Mouse (Mus musculus) megakaryocyte progenitor cell, adult 5-6 weeks (primary cell): ENCODE data around the gene Fbln2. TPM values are rescaled to one million over a fixed set of nuclear protein-coding genes. Genes with fewer than 3 reads are reported as not detected.

ENCODE experiments used
- ATAC-seq: replicated peaks from 2 replicates; pipeline ENCODE4 v1.8.0; 2016; ENCODE audit warnings: mild to moderate bottlenecking, moderate TSS enrichment, inconsistent platforms; ENCODE audit not compliant: poor library complexity
- total RNA-seq, 2 experiments: library from RNA; stranded (forward) in 1 of 2; stranded (reverse) in 1 of 2; fragments of 157-497, 149-512 nt in 1 of 2; fragments of 200-1000 nt in 1 of 2; gene quantifications; 2 replicates each; pipeline versions ENCODE4 v1.2.3 to v1.2.4; 2015 to 2017

Gene Fbln2
- total RNA-seq, 2 experiments from 2014 or later: not detected

DNA sequence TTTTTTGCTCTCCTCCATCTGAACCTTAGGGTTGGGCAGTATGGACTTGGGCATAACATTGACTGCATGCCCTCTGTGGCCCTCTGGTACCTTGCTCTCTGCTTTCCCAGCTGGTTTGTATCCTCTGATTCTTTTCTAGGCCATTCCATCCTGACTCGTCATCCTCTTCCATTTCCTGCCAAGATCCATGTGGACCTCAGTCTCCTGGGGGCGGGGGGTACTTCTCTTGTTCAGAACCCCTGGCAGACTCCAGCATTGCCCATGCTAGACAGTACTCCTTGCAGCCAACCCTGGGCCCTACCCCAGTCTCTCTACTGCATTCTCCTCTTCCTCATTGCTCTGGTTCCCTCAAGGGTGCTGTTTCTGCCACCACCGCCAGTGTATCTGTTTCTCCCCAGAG is 19.8 kb upstream of the Fbln2 start:
- ATAC-seq: no peak

DNA sequence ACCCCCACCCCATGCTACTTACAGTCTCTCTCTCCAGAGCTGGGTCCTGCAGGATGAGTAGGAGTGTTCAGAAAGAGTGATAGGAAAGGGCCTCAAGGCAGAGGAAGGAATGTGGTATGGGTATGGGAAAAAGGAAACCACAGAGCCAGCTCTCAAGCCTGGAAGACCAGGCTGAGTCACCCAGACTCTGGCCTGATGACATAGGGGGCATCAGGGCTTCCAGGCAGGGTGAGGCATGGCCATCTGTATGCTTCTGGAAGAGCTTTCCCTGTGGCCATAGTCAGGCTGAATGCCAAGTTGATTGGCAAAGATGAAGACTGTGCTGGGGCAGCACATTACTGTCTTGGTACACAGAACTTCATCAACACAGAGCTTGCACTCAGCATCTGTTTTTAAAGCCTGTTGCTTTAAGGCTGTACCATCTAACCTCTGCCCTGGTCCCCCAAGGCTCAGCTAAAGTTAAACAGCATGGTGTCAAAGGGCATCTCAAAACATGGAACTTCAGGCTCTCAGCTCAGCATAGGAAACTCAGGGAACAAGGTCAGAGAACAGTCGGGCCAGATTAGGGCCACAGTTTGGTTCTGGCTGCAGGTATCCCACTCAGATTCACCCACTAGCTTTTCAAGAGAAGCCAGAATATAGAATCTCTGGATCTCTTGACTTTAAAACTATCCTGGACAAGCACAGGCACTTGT is 19.3 kb upstream of the Fbln2 start:
- no peak for ATAC-seq

DNA sequence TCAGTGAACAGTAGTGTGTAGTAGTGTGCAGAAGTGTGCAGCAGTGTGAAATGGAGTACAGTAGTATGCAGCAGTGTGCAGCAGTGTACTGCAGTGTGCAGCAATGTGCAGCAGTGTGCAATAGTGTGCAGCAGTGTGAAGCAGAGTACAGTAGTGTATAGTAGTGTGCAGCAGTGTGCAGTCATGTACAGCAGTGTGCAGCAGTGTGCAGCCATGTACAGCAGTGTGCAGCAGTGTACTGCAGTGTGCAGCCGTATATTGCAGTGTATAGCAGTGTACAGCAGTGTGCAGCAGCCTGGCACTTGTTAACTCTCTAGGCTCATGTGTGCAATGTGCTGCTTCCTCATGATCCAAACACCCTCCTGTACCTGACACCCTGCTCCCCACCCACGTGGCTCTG is 13.8 kb upstream of the Fbln2 start:
- ATAC-seq: no peak

DNA sequence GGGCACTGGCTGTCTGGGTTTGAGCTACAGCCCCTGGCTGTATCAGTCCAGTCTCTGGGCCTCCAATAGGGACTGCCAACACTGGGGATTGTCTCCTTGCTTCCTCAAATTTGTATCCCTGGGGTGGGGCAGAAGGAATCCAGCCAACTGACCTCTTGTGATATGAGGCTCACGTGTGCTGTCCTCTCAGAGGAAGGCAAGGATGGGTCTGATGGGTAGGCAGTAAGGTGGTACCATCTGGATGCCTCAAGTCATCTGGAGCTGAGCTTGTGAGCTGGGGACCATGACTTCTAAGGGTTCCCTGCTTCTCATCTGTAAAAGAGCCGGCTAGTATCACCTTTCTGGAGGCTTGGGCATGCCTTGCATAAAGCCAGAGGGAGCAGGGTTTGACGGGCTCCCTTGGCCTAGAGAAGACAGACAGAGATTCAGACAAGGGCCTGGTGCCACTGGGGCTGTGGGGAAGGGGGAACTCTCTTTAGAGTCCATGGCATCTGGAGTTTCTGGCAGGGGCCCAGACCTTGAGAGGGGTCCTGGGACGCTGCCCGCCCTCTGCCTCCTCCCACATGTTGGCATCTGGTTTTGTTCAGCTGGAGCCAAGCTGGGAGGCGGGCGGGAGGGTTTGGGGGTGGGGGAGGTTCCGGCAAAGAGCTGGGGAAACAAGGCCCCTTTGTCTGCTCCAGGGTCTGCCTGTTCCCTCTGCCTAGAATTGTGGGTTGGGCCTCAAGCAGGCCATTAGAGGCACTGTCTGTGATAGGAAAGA is 11.6 kb upstream of the Fbln2 start:
- no peak for ATAC-seq

DNA sequence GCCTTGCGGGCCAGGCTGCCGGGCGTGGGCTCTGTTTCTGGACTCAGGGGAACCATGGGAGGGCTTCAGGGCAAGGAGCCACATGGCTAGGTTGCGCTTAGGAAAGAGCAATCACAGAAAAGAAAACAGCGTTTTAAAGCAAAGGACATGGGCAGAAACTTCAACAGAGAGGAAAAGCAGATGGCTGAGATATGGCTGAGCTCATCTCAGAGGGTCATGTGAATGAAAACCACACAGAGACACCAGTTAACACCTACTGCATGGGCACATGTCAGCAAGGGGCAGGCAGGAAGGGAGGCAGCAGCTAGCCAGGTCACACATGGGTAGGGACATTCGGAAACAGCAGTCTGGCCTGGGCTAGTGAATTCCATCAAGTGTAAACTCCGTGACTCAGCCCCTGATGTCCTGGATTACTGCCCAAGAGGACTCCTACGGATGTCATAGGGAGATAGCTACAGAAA is 10.3 kb upstream of the Fbln2 start:
- ATAC-seq: no peak

DNA sequence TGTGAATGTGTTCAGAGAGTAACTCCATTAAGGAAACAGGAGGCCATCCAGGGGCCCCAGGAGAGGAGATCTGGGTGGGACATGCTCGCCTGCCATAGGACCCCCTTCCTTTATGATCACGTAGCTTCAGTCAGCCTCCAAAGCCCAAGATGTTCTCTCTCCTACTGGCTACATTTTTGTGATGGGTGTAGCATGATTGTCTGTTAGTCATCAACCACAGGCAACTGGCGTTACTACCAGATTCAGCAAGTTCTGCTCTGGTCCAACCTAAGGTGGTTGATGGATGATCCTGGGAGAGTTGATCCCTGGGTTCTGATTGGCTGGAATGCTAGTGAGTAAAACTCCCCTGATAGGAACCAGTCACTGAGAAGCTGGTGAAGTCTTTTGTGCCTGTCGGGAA is 9.7 kb upstream of the Fbln2 start:
- ATAC-seq: no peak

DNA sequence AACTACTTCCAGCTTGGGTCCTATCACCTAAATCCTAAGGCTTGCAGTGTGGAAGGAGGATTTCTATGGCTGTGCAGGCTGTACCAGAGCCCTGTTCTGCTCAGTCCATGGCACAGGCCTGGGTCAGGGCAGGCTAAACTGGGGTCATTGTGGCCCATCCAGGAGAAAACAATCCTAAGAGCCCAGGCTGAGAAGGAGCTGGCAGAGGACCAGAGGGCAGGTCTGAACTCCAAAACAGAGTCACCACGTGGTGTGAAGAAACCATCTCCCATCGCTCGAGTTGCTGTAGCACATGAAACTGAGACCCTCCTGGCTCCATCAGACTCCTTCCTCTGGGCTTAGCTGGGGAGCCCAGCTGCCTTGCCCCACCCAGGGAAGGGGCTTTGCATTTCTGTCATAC is 6.9 kb upstream of the Fbln2 start:
- no peak for ATAC-seq

DNA sequence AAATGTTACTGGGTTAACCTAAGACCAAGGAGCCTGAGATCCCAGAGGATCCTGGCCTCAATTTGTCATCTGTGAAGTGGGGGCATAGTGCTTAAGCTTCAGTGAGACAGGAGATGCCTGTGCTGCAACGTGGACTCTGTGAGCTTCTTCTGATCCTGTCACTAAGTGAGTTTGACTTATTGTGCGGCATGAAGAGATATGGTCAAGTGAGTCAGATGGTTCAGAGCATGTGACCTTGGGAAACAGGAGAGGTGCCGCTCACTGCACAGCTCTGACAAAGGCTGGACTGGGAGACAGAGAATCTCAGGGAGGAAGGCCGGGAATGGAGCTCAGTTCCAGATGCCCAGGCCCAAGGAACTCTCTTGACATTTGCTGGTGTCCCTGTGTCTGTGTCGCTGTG is 6.5 kb upstream of the Fbln2 start:
- no peak for ATAC-seq

DNA sequence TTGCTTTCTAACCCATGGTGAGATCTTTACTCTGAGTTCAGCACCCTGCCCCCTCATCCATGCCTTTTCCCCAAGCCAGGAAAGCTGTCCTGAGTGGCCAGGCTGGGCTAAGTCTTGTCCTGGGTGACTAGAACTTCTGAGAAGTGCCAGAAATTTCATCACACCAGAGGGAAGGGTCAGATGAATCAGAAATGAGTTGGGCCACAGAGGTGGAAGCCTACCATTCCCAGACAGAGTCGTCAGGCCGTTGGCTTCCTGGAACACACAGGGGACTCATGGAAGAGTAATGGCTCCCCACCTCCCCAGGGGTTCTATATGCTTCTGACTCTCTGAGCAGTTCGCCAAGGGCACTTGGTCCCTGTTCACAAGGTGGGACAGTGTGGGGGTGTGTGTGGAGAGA is 4.8 kb upstream of the Fbln2 start:
- no peak for ATAC-seq

DNA sequence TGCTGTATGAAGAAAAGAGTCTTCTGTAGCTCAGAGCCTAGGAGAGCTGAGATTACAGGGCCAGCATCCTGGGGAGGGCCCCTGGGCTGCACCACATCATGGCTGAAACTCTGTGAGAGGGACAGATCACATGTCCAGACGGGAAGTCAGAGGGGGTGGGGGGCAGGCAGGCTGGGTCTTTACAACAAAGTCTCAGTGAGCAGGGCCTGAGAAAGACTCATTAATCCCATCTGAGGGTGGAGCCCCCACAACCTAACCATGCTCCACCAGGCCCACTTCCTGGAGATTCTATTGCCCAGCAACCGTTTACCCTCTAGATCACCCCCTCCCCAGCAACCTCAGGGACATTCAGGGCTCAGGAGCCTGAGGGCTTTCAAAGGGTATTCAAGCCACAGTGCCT is 2.5 kb upstream of the Fbln2 start:
- no peak for ATAC-seq

DNA sequence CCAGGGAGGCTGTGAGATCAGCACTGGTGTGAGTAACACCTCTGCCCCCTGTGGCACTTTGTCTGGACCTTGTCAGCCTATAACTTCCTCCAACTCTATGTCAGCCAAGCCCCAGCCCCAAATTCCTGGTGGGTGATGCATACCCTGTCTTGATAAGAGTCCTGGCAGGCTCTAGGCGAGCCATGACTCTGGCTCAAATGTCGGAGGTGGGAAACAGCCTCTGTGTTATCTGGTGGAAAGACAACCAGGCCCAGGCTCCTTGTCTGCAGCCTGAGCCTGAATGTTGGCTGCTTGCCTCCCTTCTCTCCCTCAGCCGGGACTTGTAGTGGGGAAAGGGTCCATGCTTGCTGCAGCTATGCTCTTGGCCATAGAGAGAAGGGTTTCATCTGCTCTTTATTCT is 1.4 kb upstream of the Fbln2 start:
- no peak for ATAC-seq

DNA sequence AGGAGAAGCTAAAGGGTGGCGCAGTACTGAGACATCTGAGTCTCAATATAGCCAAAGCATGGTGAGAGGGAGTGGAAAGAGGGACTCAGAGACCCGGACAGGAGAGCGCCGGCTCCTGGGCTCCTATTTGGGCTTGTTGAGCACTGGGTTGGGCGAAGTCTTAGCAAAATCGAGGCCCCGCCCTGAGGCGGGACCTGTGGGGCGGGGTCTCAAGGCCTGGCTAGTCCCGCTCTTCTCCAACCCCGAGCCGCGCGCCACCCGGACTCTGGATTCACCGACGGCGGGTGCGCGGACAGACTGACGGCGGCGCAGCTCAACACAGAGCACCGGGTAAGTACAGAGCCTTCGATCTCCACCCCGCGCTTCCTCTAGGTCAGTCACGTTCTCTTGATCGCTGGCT is 316 bp downstream of the Fbln2 start:
- ATAC-seq: peak; percentile 79

DNA sequence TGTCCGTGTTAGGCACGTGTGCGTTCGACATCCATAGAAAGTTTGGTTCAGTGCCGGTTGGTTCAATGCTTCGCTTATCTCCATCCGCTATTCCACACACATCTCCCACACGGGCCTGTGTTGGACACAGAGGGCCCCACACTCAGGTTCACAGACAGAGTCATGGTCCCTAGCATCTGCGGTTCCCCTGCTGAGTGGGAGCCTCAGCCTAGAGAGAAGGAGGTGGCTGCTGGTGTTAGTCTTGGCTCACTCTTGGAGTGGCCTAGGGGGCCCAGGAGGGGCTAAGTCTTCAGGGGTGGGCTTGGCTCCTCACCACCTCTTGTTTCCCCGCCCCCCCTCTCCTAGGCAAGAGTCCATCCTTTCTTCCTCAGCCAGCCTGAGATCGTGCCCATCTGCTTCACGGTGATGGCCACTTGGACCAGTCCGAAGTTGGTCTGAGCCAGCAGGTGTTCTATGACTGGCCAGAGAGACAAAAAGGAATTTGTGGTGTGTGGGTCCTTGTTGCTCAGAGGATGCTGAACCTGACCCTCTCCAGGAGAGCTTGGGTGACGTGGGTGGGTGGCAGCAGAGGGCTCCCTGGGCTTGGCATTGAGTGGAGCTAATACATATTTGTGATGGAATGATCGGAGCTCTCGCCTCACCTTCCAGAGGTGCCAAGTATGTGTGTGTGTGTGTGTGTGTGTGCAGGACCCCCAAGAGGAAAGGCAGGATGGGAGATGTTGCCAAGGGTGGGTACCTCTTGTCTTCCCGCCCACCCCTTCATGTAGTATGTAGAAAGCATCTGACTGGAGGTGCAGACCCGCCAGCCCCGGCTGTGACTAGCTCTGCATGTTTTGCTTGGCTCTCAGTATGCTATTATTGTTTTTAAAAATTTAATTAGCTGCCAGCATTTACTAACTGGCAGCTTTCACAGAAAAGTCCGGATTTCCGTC is 1.3 kb downstream of the Fbln2 start:
- ATAC-seq: no peak

DNA sequence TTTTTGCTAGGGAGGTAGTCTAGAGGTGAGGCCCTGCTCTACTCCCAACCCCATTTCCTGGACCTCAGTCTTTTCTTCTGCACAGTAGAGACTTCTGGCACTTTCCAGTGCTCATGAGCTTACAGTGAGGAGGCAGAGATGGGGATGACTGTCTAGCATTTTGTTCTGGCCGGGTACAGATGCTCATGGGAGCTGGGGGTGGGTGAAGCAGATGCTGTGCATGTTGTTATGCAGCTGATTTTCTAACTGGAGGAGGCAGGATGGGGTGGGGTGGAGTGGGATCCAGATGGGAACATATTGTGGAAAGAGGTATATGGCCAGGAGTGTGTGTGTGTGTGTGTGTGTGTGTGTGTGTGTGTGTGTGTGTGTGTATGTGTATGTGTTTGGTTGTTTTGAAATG is 3.2 kb downstream of the Fbln2 start:
- no peak for ATAC-seq

DNA sequence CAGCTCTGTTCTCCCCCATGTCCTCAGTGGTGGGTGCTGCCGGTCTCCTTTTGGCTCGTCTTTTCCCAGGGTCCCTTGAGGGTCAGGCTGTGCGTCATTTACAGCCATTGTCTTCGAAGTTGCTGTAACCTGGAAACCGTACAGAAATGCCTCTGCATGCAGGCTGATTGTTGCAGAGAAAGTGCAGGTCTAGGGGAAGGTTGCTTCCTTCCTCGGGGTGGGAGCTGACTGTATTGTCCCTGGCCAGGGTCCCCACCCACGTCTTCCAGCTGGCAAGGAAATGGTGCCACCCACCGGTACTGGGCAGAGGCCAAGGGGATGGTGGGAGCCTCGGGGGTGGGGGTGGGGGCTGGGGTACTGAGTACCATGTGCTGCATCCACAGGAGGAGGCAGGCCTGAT is 6.2 kb downstream of the Fbln2 start:
- ATAC-seq: no peak

DNA sequence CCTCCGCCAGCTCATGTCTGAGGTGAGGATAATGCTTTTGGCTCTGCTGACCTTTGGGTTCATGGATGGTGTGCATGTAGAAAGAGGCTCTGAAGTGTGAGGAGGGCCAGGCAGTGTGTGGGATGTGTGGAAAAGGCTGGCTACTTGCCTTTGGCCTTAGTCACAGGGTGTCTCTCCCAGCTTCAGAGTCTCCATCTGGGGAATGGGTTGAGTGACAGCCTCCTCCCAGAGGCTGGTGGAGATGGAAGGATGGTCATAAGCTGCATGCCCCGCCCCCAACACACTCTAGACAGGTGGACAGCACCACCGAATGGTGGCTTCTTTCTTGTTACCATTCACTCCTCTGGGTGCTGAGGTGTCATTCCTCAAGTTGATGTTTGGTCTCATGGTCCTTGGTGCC is 6.6 kb downstream of the Fbln2 start:
- ATAC-seq: no peak

DNA sequence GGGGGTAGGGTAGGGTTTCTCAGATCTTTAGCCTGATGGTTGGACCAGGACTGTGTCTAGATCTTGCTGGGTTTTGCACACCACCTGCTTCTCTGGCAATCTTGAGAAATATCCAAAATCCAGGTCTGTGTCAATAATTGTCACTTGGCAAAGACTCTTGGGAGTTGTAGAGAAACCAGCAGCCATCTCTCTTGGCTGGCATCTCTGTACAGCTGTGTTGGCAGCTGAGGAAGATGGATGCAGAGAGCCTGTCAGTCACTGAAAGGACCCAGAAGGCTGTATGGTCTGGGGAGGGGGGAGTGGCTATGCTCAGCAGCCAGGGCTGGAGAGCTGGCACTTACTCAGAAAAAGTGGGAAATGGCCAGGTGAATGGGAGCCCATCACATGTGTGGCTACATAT is 7.8 kb downstream of the Fbln2 start:
- no peak for ATAC-seq

DNA sequence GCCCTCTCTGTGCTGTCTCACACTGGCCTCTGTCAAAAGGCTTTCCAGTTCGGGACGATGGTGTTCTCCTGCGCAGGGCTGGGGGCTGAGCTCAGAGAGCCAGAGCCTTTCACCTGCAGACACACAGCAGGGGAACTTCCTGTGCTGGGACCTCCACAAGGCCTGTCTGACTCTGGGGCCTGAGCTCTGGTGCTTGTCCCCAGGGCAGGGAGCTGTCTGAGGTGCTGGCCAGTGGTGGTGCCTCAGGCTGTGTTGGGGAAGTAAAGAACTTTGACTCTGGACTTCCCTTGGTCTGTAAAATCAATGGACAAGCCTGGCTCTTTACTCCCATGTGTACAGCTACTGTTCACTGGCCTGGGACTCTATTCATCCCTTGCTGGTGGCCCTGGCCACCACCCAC is 8.8 kb downstream of the Fbln2 start:
- ATAC-seq: peak; percentile 58

DNA sequence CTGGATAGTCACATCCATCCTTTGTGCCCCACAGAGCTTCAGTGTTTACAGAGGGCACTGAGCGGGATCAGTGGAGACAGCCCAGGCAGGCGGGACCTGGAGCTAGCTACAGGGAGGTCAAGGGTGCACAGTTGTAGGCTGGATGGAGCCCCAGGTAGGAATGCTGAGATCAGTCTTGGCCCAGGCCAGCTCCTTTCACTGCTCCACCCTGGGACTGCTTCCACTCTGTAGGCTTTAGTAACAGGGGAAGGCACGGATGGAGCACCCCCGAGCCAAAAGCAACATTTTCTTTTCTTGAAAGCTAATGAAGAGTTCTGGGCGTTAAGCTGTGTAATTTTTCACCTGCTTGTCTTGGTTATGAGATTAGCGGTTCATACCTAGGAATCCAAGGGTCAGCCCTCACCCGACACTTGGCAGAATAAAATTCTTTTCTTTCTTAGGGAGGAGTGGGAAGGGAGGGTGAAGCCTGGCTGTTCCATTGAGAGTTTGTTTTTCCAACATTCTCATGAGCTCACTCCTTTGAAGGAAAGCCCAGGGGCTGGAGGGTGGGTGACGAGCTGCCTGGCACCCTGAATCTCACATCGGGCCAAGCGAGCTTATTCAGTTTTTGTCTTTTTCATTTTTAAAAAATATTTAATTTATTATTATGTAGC is 10.6 kb downstream of the Fbln2 start:
- ATAC-seq: no peak

DNA sequence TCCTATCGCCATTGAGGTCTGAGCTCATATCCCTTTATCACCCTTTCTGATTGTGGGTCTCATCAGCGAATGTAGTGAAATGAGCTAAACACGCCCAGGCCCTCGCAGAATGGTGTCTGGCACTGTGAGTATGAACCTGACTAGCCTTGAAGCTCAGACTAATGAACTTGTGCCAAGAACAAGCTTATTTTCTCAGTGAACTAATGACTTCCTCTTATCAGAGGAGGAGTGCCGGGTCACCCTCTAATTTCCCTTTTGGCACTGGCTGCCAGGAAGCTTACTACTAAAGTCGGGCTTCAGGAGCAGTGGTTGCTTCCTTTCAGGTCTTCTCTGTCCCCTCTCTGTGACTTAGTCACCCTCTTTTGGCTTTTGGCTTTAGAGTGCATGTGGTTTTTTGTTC is 12.7 kb downstream of the Fbln2 start:
- ATAC-seq: no peak

DNA sequence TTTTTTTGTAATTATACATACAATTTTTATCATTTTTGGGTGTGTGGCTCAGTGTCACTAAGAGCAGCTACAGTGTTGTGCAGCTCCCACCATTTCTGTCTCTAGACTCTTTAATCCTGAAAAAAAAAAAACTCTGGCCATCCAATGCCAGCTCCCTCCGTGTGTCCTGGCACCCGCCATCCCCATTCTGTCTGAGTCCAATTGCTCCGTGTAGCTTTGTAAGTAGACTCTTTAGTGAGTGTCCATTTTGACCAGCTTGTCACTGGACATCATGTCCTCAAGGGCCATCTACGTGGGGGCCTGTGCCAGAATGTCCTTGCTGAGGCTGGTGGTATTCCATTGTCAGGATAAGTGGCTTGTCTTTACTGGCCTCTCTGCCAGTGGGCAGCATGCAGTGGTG is 13.1 kb downstream of the Fbln2 start:
- ATAC-seq: no peak
